Mouse (Mus musculus): ENCODE results near the gene Gpm6b. TPM values are rescaled to one million over a fixed set of nuclear protein-coding genes. Genes with fewer than 3 reads are reported as not detected.

Gene Gpm6b
- polyA plus RNA-seq, 1 experiment: 0.01 TPM

GRCm38 (mm10) chrX:166323226-166323625, 84.5 kb downstream of the Gpm6b start:
- no peaks in the 10 kb centered on the region for H3K36me3 ChIP-seq (ENCODE audit: control insufficient read depth)
- TF ChIP-seq GATA1 (IDR thresholded peaks at IDR 0.05; ENCODE audit: low read length) (no peak), TAL1 (IDR thresholded peaks at IDR 0.05; ENCODE audit: low read length) (no peak)

GRCm38 (mm10) chrX:166327621-166328020, 88.9 kb downstream of the Gpm6b start:
- Histone ChIP-seq H3K27me3 (ENCODE audit: control insufficient read depth) (no peaks in the 10 kb centered on the region), H3K36me3 (ENCODE audit: control insufficient read depth) (no peaks in the 10 kb centered on the region), H3K4me3 (replicated peaks) (no peak overlapping the region), H3K4me1 (ENCODE audit: control insufficient read depth) (no peaks in the 10 kb centered on the region), H3K9me3 (ENCODE audit: control insufficient read depth, low read length) (no peaks in the 10 kb centered on the region)
- no peak for TF ChIP-seq GATA1 (IDR thresholded peaks at IDR 0.05; ENCODE audit: low read length)
- no peak for TF ChIP-seq TAL1 (IDR thresholded peaks at IDR 0.05; ENCODE audit: low read length)

More at GRCm38 (mm10) chrX:166323226-166323625, 84.5 kb downstream of the Gpm6b start:
- Histone ChIP-seq H3K27me3 (ENCODE audit: control insufficient read depth) (no peaks in the 10 kb centered on the region), H3K4me1 (ENCODE audit: control insufficient read depth) (no peaks in the 10 kb centered on the region), H3K9me3 (ENCODE audit: control insufficient read depth, low read length) (no peaks in the 10 kb centered on the region), H3K4me3 (replicated peaks) (no peak overlapping the region)

GRCm38 (mm10) chrX:166328219-166328901, 89.6 kb downstream of the Gpm6b start:
- no peak for TF ChIP-seq TAL1 (IDR thresholded peaks at IDR 0.05; ENCODE audit: low read length)
- no peak for TF ChIP-seq GATA1 (IDR thresholded peaks at IDR 0.05; ENCODE audit: low read length)
- Histone ChIP-seq H3K9me3 (ENCODE audit: control insufficient read depth, low read length) (no peaks in the 10 kb centered on the region), H3K36me3 (ENCODE audit: control insufficient read depth) (no peaks in the 10 kb centered on the region), H3K27me3 (ENCODE audit: control insufficient read depth) (no peaks in the 10 kb centered on the region), H3K4me3 (replicated peaks) (no peak overlapping the region), H3K4me1 (ENCODE audit: control insufficient read depth) (no peaks in the 10 kb centered on the region)

- Histone ChIP-seq H3K9me3 (ENCODE audit: control insufficient read depth, low read length) (no peaks in the 10 kb centered on the region), H3K4me1 (ENCODE audit: control insufficient read depth) (no peaks in the 10 kb centered on the region), H3K27me3 (ENCODE audit: control insufficient read depth) (no peaks in the 10 kb centered on the region), H3K36me3 (ENCODE audit: control insufficient read depth) (no peaks in the 10 kb centered on the region), H3K4me3 (replicated peaks) (no peak overlapping the region)
- no peak for TF ChIP-seq GATA1 (IDR thresholded peaks at IDR 0.05; ENCODE audit: low read length)
- no peak for TF ChIP-seq TAL1 (IDR thresholded peaks at IDR 0.05; ENCODE audit: low read length)
Measured at GRCm38 (mm10) chrX:166328904-166329451, 90.3 kb downstream of the Gpm6b start.

- Histone ChIP-seq H3K9me3 (ENCODE audit: control insufficient read depth, low read length) (no peaks in the 10 kb centered on the region), H3K4me1 (ENCODE audit: control insufficient read depth) (no peaks in the 10 kb centered on the region), H3K4me3 (replicated peaks) (no peak overlapping the region), H3K27me3 (ENCODE audit: control insufficient read depth) (no peaks in the 10 kb centered on the region), H3K36me3 (ENCODE audit: control insufficient read depth) (no peaks in the 10 kb centered on the region)
- TF ChIP-seq TAL1 (IDR thresholded peaks at IDR 0.05; ENCODE audit: low read length) (no peak), GATA1 (IDR thresholded peaks at IDR 0.05; ENCODE audit: low read length) (no peak)
Measured at GRCm38 (mm10) chrX:166334516-166335136, 95.9 kb downstream of the Gpm6b start.

- TF ChIP-seq TAL1 (IDR thresholded peaks at IDR 0.05; ENCODE audit: low read length) (no peak), GATA1 (IDR thresholded peaks at IDR 0.05; ENCODE audit: low read length) (no peak)
- Histone ChIP-seq H3K4me1 (ENCODE audit: control insufficient read depth) (no peaks in the 10 kb centered on the region), H3K27me3 (ENCODE audit: control insufficient read depth) (no peaks in the 10 kb centered on the region), H3K4me3 (replicated peaks) (no peak overlapping the region), H3K36me3 (ENCODE audit: control insufficient read depth) (no peaks in the 10 kb centered on the region), H3K9me3 (ENCODE audit: control insufficient read depth, low read length) (no peaks in the 10 kb centered on the region)
Measured at GRCm38 (mm10) chrX:166338353-166338752, 99.6 kb downstream of the Gpm6b start.

GRCm38 (mm10) chrX:166338784-166339520, 100.2 kb downstream of the Gpm6b start:
- Histone ChIP-seq H3K9me3 (ENCODE audit: control insufficient read depth, low read length) (no peaks in the 10 kb centered on the region), H3K27me3 (ENCODE audit: control insufficient read depth) (no peaks in the 10 kb centered on the region)
- TF ChIP-seq GATA1 (IDR thresholded peaks at IDR 0.05; ENCODE audit: low read length) (no peak), TAL1 (IDR thresholded peaks at IDR 0.05; ENCODE audit: low read length) (no peak)

GRCm38 (mm10) chrX:166339911-166340310, 101.2 kb downstream of the Gpm6b start:
- H3K4me1 ChIP-seq (ENCODE audit: control insufficient read depth): no peaks in the 10 kb centered on the region
- no peak for TF ChIP-seq GATA1 (IDR thresholded peaks at IDR 0.05; ENCODE audit: low read length)
- no peak for TF ChIP-seq TAL1 (IDR thresholded peaks at IDR 0.05; ENCODE audit: low read length)
- H3K36me3 ChIP-seq (ENCODE audit: control insufficient read depth): no peaks in the 10 kb centered on the region
- H3K27me3 ChIP-seq (ENCODE audit: control insufficient read depth): no peaks in the 10 kb centered on the region
- no peak overlapping the region for H3K4me3 ChIP-seq (replicated peaks)
- H3K9me3 ChIP-seq (ENCODE audit: control insufficient read depth, low read length): no peaks in the 10 kb centered on the region

More at GRCm38 (mm10) chrX:166338784-166339520, 100.2 kb downstream of the Gpm6b start:
- H3K4me3 ChIP-seq (replicated peaks): no peak overlapping the region
- H3K4me1 ChIP-seq (ENCODE audit: control insufficient read depth): no peaks in the 10 kb centered on the region
- no peaks in the 10 kb centered on the region for H3K36me3 ChIP-seq (ENCODE audit: control insufficient read depth)

GRCm38 (mm10) chrX:166341795-166342194, 103.1 kb downstream of the Gpm6b start:
- H3K4me3 ChIP-seq (replicated peaks): no peak overlapping the region

More at GRCm38 (mm10) chrX:166341795-166342194, 103.1 kb downstream of the Gpm6b start:
- TF ChIP-seq GATA1 (IDR thresholded peaks at IDR 0.05; ENCODE audit: low read length) (no peak), TAL1 (IDR thresholded peaks at IDR 0.05; ENCODE audit: low read length) (no peak)
- Histone ChIP-seq H3K9me3 (ENCODE audit: control insufficient read depth, low read length) (no peaks in the 10 kb centered on the region), H3K4me1 (ENCODE audit: control insufficient read depth) (no peaks in the 10 kb centered on the region), H3K36me3 (ENCODE audit: control insufficient read depth) (no peaks in the 10 kb centered on the region), H3K27me3 (ENCODE audit: control insufficient read depth) (no peaks in the 10 kb centered on the region)

All from erythroblast, embryonic 14.5 days (primary cell).